Mouse (Mus musculus): ENCODE measurements at regions not wholly inside any gene's neighbourhood (a gene's known extent, or its start where the extent isn't known, plus 50 kb on each side); places are given as distances from the start of the nearest gene placed in this dataset.
"Not testable (repeated sequence)": the region's sequence is repeated elsewhere in the genome, so short reads cannot be mapped to it uniquely, and the experiment has no call there.

DNA sequence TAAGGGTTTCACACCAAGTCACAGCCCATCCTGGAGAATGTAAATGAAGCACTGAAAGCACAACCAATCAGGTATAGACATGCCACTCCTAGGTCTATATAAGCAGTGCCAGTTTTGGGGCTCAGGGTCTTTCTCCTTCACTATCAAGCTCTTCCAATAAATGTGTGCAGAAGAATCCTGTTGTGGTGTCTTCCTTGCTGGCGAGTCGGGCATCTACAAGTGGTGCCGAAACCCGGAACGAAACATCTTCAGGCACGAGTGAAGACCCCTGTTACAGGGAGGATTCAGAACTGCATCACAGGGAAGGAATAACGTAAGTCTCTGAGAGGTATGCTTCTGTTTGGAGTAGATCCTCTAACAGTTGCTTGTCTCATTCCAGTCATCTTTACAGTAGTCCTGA lies 299.9 kb upstream of the Rgma start:
- not testable (repeated sequence) for TF ChIP-seq EP300 (IDR thresholded peaks at IDR 0.05; ENCODE audit: insufficient read depth, low read depth, low read length); CTCF (IDR thresholded peaks at IDR 0.05; ENCODE audit: low read depth, low read length)
